Mouse (Mus musculus) neutrophil, adult 5-6 weeks (primary cell): ENCODE results near the gene Nuak2. TPM values are rescaled to one million over a fixed set of nuclear protein-coding genes. Genes with fewer than 3 reads are reported as not detected.

Experiments
- ATAC-seq: fragments of 151-379, 151-347 bp; 2 replicates; pipeline ENCODE4 v1.8.0; 2017; ENCODE audit warnings: mild to moderate bottlenecking, moderate TSS enrichment; ENCODE audit not compliant: insufficient number of reproducible peaks, poor library complexity, low FRiP score, severe bottlenecking; ENCODE audit errors: extremely low read depth
- total RNA-seq: library from RNA; stranded (forward); fragments of 200-1000 nt; gene quantifications from 2 replicates; pipeline ENCODE4 v1.2.3, GENCODE M21; 2017

The Nuak2 gene
- total RNA-seq, 1 experiment from 2014 or later, result 67.2 TPM

- ATAC-seq, result no peak
Measured at GRCm38 (mm10) chr1:132319242-132319641, 3.3 kb downstream of the Nuak2 start.

- no peak for ATAC-seq
Measured at GRCm38 (mm10) chr1:132321821-132322580, 6.1 kb downstream of the Nuak2 start.

GRCm38 (mm10) chr1:132322711-132323542 is 7.0 kb downstream of the Nuak2 start:
- no peak for ATAC-seq

- no peak for ATAC-seq
Measured at GRCm38 (mm10) chr1:132326777-132327176, 10.9 kb downstream of the Nuak2 start.

GRCm38 (mm10) chr1:132327477-132327876 is 11.6 kb downstream of the Nuak2 start:
- ATAC-seq, result no peak

GRCm38 (mm10) chr1:132328565-132328964 is 12.6 kb downstream of the Nuak2 start:
- ATAC-seq, result no peak

GRCm38 (mm10) chr1:132329656-132330055 is 13.7 kb downstream of the Nuak2 start:
- ATAC-seq, result no peak

GRCm38 (mm10) chr1:132330397-132330796 is 14.5 kb downstream of the Nuak2 start:
- ATAC-seq, result no peak

- ATAC-seq, result no peak
Measured at GRCm38 (mm10) chr1:132331283-132331682, 15.4 kb downstream of the Nuak2 start.

GRCm38 (mm10) chr1:132333201-132333600 is 17.3 kb downstream of the Nuak2 start:
- no peak for ATAC-seq

GRCm38 (mm10) chr1:132333675-132334141 is 17.8 kb downstream of the Nuak2 start:
- no peak for ATAC-seq

- no peak for ATAC-seq
Measured at GRCm38 (mm10) chr1:132334178-132334801, 18.4 kb downstream of the Nuak2 start.

- ATAC-seq, result no peak
Measured at GRCm38 (mm10) chr1:132335378-132335965, 19.5 kb downstream of the Nuak2 start.

GRCm38 (mm10) chr1:132336921-132337320 is 21.0 kb downstream of the Nuak2 start:
- no peak for ATAC-seq

GRCm38 (mm10) chr1:132338027-132338660 is 22.2 kb downstream of the Nuak2 start:
- ATAC-seq, result no peak

- ATAC-seq, result peak; percentile 90
Measured at GRCm38 (mm10) chr1:132341731-132342501, 26.0 kb downstream of the Nuak2 start.

- ATAC-seq, result no peak
Measured at GRCm38 (mm10) chr1:132342518-132342917, 26.6 kb downstream of the Nuak2 start.

GRCm38 (mm10) chr1:132343191-132343590 is 27.3 kb downstream of the Nuak2 start:
- ATAC-seq, result no peak
